Mouse (Mus musculus) small intestine, adult 2 months (tissue): Measurements from ENCODE around the gene Apobec4. TPM values are rescaled to one million over a fixed set of nuclear protein-coding genes. Genes with fewer than 3 reads are reported as not detected.

ENCODE experiments used
- H3K27ac ChIP-seq: fragments of 200-500 bp; 2 replicates; pipeline ENCODE4 v1.5.1; 2012; ENCODE audit warnings: low read depth, low read length, control low read depth, inconsistent platforms; ENCODE audit not compliant: insufficient read depth
- H3K27me3 ChIP-seq: fragments of 200-500 bp; 2 replicates; pipeline ENCODE4 v1.6.1; 2012; ENCODE audit warnings: mild to moderate bottlenecking, moderate library complexity, low read length, inconsistent platforms; ENCODE audit not compliant: control insufficient read depth, insufficient read depth
- H3K36me3 ChIP-seq: fragments of 200-500 bp; 2 replicates; pipeline ENCODE4 v1.6.1; 2012; ENCODE audit warnings: mild to moderate bottlenecking, low read length, control low read depth, inconsistent platforms; ENCODE audit not compliant: control insufficient read depth, insufficient read depth
- H3K4me1 ChIP-seq: fragments of 200-500 bp; 2 replicates; pipeline ENCODE4 v1.6.1; 2012; ENCODE audit warnings: low read length, inconsistent platforms, mixed read lengths; ENCODE audit not compliant: control insufficient read depth, insufficient read depth, insufficient read length
- H3K4me3 ChIP-seq: fragments of 200-500 bp; 2 replicates; pipeline ENCODE4 v1.5.1; 2012; ENCODE audit warnings: low read depth, mild to moderate bottlenecking, control low read depth, inconsistent platforms, low read length, moderate library complexity
- CTCF ChIP-seq: fragments of 200-500 bp; IDR thresholded peaks from 2 replicates; pipeline ENCODE4 v1.5.1; 2012; ENCODE audit warnings: low read depth, mild to moderate bottlenecking, control low read depth, inconsistent platforms, low read length, moderate library complexity, mixed read lengths; ENCODE audit not compliant: insufficient replicate concordance, insufficient read length; ENCODE audit errors: extremely low read depth
- POLR2A ChIP-seq: fragments of 200-500 bp; IDR thresholded peaks from 2 replicates; pipeline ENCODE4 v1.6.1; 2012; ENCODE audit warnings: low read depth, mild to moderate bottlenecking, control low read depth, inconsistent platforms, low read length, moderate library complexity
- WGBS: fragments of 180-500 bp; shearing (Covaris S2); methylation state at CpG from one replicate; pipeline ENCODE4 v1.1.7; 2018; 5-methylcytosine and 5-hydroxymethylcytosine counted together
- polyA plus RNA-seq: library from polyadenylated mRNA; depleted of rRNA; stranded (reverse); fragments of >200 nt; gene quantifications from 2 replicates; pipeline ENCODE4 v1.2.3, GENCODE M21; 2012

Apobec4 gene
- polyA plus RNA-seq, 1 experiment: not detected

DNA sequence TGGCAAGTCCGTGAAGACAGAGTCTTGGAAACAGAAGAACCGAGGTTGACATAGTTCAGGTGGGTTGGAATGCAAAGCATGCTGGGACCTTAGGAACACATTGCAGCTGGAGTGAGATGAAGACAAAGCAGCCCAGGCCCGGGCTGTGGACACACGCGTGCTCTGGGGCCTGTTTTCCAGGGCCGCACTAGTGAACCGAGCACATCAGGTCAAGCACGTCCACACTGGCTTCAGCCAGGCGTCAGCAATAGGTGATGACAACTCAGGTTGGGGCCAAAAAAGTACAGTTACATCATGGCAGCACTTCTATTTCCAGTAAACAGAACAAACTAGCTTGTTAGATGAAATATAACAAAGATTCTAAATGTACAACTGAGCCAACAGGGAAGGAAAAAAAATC lies 11.6 kb upstream of the Apobec4 start:
- WGBS: 86% methylated on average over 9 of the region's 9 CpGs
- TF ChIP-seq POLR2A: no peak
- TF ChIP-seq CTCF: no peak
- H3K36me3 ChIP-seq: no peaks in the 10 kb centered on the region

DNA sequence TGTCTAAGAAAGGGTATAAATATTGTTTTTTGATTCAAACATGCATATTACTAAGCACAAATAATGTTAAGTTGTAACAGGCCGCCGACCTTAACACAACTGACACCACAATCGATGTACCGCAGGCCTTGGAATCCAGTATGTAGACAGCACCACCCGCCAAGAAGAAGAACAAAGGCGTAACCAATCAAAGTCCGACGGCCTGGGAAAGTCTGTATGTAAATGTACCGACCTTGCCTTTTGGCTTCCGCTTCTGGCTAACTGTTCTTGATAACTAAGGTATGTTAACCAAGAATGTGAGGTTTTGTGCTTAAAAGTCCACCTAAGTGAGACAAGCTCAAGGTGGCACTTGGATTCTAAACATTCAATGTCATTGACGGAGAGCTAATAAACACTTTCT lies 11.0 kb upstream of the Apobec4 start:
- WGBS: 91% methylated on average over 11 of the region's 11 CpGs
- H3K4me1 ChIP-seq: no peaks in the 10 kb centered on the region
- H3K27ac ChIP-seq: no peak overlapping the region
- TF ChIP-seq CTCF (no peak), POLR2A (no peak)
- H3K27me3 ChIP-seq: no peaks in the 10 kb centered on the region
- H3K36me3 ChIP-seq: no peaks in the 10 kb centered on the region
- H3K4me3 ChIP-seq: no peak overlapping the region

More for the DNA sequence above, 11.6 kb upstream of the Apobec4 start:
- no peaks in the 10 kb centered on the region for H3K27me3 ChIP-seq
- no peaks in the 10 kb centered on the region for H3K4me1 ChIP-seq
- H3K4me3 ChIP-seq: no peak overlapping the region
- H3K27ac ChIP-seq: no peak overlapping the region

DNA sequence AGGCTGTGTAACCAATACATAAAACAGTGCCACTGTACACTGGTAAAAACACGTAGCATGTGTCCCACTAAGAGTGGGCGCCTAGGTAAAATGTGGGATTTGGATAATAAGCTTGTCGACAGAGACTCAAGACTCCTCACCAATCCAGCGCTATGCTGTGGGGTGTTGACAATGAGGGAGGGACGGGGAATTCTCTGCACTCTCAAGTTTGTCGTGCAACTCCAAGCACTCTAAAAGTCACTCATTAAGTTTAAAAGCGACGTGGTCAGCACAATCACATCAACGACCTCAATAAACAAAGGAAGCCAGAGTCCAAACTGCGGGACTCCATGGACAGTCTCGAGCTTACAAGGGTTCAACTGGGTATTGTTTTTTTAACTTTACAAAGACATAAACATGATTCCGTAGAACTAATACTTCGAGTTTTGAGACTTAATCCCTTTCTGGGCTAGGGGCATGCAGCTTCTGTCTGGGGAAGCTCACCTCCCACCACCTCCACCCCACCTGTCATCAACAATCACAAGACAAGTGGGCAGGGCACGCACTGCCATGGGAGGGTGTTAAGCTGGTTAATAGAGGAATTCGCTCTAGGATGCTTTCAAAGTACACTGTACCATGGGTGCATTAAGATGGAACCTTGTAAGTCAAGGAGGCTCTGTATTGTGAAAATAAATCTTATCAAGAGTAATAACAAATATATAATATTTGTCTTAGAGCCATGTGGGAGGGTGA lies 7.1 kb upstream of the Apobec4 start:
- TF ChIP-seq POLR2A (no peak), CTCF (no peak)
- Histone ChIP-seq H3K27ac (no peak overlapping the region), H3K27me3 (no peaks in the 10 kb centered on the region), H3K4me1 (no peaks in the 10 kb centered on the region), H3K4me3 (no peak overlapping the region), H3K36me3 (no peaks in the 10 kb centered on the region)
- WGBS: 51% methylated on average over 15 of the region's 15 CpGs

DNA sequence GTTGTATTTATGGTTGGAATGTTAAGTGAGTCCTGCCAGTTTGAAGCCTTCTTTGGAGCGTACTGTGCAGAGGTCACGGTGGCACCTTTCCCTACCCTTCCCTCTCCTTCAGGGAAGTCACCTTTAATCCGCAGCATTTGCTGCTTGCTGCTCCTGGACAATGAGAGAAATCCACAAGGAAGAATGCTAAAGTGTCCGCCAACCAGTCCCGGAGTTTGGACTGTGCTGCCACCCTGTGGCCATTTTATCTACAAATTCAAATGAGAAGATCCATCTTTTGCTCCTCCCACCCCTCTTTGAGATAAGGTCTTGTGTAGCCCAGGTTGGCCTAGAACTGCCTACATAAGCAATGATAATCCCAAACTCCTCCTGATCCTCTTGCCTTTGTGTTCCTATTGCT lies 3.9 kb upstream of the Apobec4 start:
- H3K27me3 ChIP-seq: no peaks in the 10 kb centered on the region
- 5% methylated on average over 5 of the region's 5 CpGs for WGBS
- H3K4me3 ChIP-seq: no peak overlapping the region
- no peaks in the 10 kb centered on the region for H3K4me1 ChIP-seq
- H3K36me3 ChIP-seq: no peaks in the 10 kb centered on the region
- H3K27ac ChIP-seq: no peak overlapping the region
- TF ChIP-seq CTCF: peak; percentile 74; the same call in 1 of the 2 replicates
- no peak for TF ChIP-seq POLR2A

DNA sequence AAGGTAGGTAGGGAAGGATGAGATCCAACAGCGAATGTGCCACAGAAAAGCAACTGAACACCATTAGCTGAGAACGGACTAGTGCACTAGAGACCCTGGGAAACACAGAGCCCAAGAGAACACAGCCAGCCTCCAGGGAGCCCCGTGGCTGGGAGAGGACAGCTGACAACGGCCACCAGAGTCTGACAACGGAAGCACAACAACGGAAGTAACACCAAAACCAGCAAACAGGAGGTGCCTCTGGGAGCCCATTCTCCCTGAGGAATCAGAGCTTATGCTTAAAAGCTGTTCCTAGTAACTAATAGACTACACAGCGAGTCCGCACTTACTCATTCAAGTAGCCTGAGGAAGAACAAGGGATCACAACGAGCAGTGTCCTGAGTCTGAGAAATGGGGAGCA lies 1.1 kb upstream of the Apobec4 start:
- no peak overlapping the region for H3K27ac ChIP-seq
- H3K4me1 ChIP-seq: no peaks in the 10 kb centered on the region
- TF ChIP-seq CTCF: no peak
- no peak for TF ChIP-seq POLR2A
- WGBS: 75% methylated on average over 9 of the region's 9 CpGs
- H3K4me3 ChIP-seq: no peak overlapping the region
- H3K27me3 ChIP-seq: no peaks in the 10 kb centered on the region
- no peaks in the 10 kb centered on the region for H3K36me3 ChIP-seq

DNA sequence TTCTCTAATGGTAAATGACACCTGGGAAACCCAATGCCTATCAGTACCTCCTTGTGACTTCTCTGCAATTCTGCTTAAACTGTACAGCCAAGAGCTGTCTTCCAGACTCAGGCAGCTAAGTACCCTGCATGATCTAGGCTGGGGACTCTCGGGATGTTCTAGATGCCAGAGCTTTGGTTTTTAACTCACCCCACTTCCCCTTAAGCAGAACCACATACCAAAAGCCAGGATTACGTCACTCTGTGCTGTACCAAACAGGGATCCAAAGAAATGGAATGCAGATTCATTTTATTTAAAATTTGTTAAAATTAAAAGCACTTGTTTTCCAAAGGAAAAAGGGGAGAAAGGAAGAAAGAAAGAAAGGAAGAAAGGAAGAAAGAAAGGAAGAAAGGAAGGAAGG lies 11.4 kb downstream of the Apobec4 start:
- peaks cover 4% of the 10 kb centered on the region; the same call in 1 of the 2 replicates for H3K4me1 ChIP-seq
- 69% methylated on average over 2 of the region's 2 CpGs for WGBS
- no peaks in the 10 kb centered on the region; the same call in 1 of the 2 replicates for H3K27me3 ChIP-seq
- no peak overlapping the region for H3K27ac ChIP-seq
- H3K36me3 ChIP-seq: no peaks in the 10 kb centered on the region
- no peak overlapping the region for H3K4me3 ChIP-seq
- no peak for TF ChIP-seq POLR2A
- TF ChIP-seq CTCF: no peak

DNA sequence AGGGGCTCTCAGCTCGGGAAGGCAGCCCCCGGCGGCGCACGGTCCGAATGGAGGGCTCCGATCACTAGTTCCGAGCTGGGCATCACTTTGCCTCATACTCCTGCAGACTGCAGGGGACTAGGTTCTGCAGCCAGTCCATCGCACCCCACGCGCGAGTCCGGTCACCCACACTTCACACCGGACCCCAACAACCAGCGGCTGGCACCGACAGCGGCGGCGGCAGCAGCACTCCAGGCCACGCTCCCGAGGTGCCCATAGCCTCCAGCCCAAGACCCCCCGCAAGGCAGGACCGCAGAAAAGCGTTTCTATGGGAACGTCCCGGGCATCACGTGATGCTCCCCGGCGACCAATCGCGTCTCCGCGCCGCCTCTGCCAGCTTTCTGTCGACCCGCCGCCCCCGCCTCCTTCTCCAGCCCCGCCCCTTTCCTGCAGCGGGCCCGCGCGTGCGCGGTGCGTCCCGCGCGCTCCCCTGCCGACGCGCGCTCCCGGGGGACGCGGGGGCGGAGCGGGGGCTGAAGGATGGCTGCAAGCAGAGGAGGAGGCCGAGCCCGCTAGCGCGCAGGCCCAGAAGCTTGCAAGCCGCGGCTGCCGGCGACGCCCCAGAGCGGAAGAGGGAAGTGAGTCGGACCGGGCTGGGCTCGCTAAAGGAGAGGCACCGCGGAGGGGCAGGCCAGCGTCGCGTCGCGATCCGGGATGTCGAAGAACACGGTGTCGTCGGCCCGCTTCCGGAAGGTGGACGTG lies 15.9 kb downstream of the Apobec4 start, which contains the start of the genes Rgl1 and Arpc5:
Rgl1 (minus strand) TSS at position 320 of the 741 bp plus-strand sequence.
Arpc5 (plus strand) TSS at position 511 of the 741 bp plus-strand sequence.
- H3K4me1 ChIP-seq: peaks cover 6% of the 10 kb centered on the region
- TF ChIP-seq CTCF: no peak
- TF ChIP-seq POLR2A: peak; percentile 95
- peak within 1 kb of the TSS; percentile 88 for H3K4me3 ChIP-seq
- H3K27ac ChIP-seq: peak within 1 kb of the TSS; percentile 87
- no peaks in the 10 kb centered on the region; the same call in 1 of the 2 replicates for H3K27me3 ChIP-seq
- peaks cover 19% of the 10 kb centered on the region for H3K36me3 ChIP-seq
- 1% methylated on average over 83 of the region's 86 CpGs for WGBS
